Mouse (Mus musculus): ENCODE data around the gene Myo6. TPM values are rescaled to one million over a fixed set of nuclear protein-coding genes. Genes with fewer than 3 reads are reported as not detected.

Gene Myo6
- polyA plus RNA-seq, 1 experiment from 2014 or later: 50.9 TPM

DNA sequence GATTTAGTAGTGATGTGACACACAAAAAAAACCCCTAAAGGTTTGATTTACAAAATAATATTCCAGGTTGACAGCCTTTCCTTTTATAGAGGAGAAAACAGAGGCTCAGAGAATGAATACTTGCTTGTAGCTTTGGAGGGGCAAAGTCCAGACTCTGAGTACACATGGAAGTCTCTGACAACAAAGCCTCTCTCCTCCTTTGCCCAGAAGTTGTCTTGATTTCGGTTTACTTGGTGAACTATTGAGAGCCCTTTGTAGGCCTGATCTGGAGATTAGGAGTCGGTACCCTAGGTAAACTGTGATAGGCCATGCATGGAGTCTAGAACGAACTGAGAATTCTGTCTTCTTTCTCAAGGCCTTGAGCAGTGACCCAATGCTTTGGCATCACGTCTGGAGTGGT, 2.3 kb downstream of the Myo6 start:
- H3K4me2 ChIP-seq (replicated peaks; ENCODE audit: low read depth): peak overlapping the region; percentile 71
- no peaks in the 10 kb centered on the region for H3K27me3 ChIP-seq (replicated peaks; ENCODE audit: control insufficient read depth, insufficient read depth, low read length)
- H3K4me1 ChIP-seq (replicated peaks; ENCODE audit: control insufficient read depth, insufficient read depth, low read length): no peaks in the 10 kb centered on the region; the same call in 1 of the 2 replicates
- H3K27ac ChIP-seq (ENCODE audit: low read depth, low read length): peak overlapping the region; percentile 24; the same call in 1 of the 2 replicates
- H3K4me3 ChIP-seq (ENCODE audit: low read depth, low read length): peak overlapping the region; percentile 93; the same call in 1 of the 2 replicates
- no peaks in the 10 kb centered on the region for H3K9me3 ChIP-seq (ENCODE audit: control insufficient read depth)
- no peak overlapping the region for H3K9ac ChIP-seq (ENCODE audit: low read depth, low read length)
- WGBS: 31% methylated on average over 4 of the region's 4 CpGs
- H3K36me3 ChIP-seq (ENCODE audit: control insufficient read depth, insufficient read depth): no peaks in the 10 kb centered on the region
- ATAC-seq: no peak
- no peak for TF ChIP-seq CTCF (IDR thresholded peaks at IDR 0.05; ENCODE audit: low read depth)

DNA sequence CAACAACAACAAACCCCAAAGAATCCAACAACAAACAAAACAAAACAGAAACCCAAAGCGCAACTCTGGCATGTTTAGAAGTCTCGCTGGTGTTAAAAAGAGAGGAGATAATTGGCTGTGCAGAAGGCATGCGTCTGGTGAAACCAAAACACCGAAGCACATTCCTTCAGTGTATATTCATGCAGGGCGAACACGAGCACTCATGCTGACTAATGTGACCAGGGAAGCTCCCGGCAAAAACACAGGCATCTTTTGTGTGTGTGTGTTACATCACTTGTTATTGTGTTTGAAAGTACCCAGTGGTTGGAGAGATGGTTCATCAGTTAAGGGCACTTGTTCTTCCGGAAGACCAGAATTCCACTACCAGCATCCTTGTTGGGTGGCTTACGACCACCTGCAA, 4.7 kb downstream of the Myo6 start:
- H3K4me2 ChIP-seq (replicated peaks; ENCODE audit: low read depth): no peak overlapping the region
- H3K4me1 ChIP-seq (replicated peaks; ENCODE audit: control insufficient read depth, insufficient read depth, low read length): no peaks in the 10 kb centered on the region; the same call in 1 of the 2 replicates
- H3K27me3 ChIP-seq (replicated peaks; ENCODE audit: control insufficient read depth, insufficient read depth, low read length): no peaks in the 10 kb centered on the region
- no peak for TF ChIP-seq CTCF (IDR thresholded peaks at IDR 0.05; ENCODE audit: low read depth)
- no peak overlapping the region for H3K4me3 ChIP-seq (ENCODE audit: low read depth, low read length)
- 77% methylated on average over 9 of the region's 9 CpGs for WGBS
- ATAC-seq: no peak
- no peak overlapping the region for H3K9ac ChIP-seq (ENCODE audit: low read depth, low read length)
- no peak overlapping the region for H3K27ac ChIP-seq (ENCODE audit: low read depth, low read length)
- H3K36me3 ChIP-seq (ENCODE audit: control insufficient read depth, insufficient read depth): 0 out of 2 replicates have a peak, but pooled peaks cover 3% of the 10 kb centered on the region
- H3K9me3 ChIP-seq (ENCODE audit: control insufficient read depth): no peaks in the 10 kb centered on the region

DNA sequence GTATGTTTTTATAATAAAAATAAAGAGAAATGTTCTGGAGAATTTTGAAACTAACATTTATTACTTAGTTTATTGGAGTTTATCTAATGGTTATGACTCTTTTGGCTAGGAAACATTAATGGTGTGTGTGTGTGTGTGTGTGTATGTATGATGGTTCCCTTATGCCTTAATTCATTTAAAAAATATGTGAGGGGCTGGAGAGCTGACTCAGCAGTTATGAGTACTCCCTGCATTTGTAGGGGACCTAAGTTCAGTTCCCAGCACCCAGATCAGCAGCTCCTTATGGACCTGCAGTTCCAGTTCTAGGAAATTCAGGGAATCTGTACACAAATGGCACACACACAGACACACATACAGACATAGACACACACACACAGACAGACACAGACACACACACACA, 6.4 kb downstream of the Myo6 start:
- no peak for TF ChIP-seq CTCF (IDR thresholded peaks at IDR 0.05; ENCODE audit: low read depth)
- no peak for ATAC-seq
- H3K27me3 ChIP-seq (replicated peaks; ENCODE audit: control insufficient read depth, insufficient read depth, low read length): no peaks in the 10 kb centered on the region
- H3K4me2 ChIP-seq (replicated peaks; ENCODE audit: low read depth): no peak overlapping the region
- H3K9ac ChIP-seq (ENCODE audit: low read depth, low read length): no peak overlapping the region
- H3K36me3 ChIP-seq (ENCODE audit: control insufficient read depth, insufficient read depth): 0 out of 2 replicates have a peak, but pooled peaks cover 3% of the 10 kb centered on the region
- H3K9me3 ChIP-seq (ENCODE audit: control insufficient read depth): no peaks in the 10 kb centered on the region
- H3K4me3 ChIP-seq (ENCODE audit: low read depth, low read length): no peak overlapping the region
- H3K27ac ChIP-seq (ENCODE audit: low read depth, low read length): no peak overlapping the region
- peaks cover 5% of the 10 kb centered on the region; the same call in 1 of the 2 replicates for H3K4me1 ChIP-seq (replicated peaks; ENCODE audit: control insufficient read depth, insufficient read depth, low read length)

DNA sequence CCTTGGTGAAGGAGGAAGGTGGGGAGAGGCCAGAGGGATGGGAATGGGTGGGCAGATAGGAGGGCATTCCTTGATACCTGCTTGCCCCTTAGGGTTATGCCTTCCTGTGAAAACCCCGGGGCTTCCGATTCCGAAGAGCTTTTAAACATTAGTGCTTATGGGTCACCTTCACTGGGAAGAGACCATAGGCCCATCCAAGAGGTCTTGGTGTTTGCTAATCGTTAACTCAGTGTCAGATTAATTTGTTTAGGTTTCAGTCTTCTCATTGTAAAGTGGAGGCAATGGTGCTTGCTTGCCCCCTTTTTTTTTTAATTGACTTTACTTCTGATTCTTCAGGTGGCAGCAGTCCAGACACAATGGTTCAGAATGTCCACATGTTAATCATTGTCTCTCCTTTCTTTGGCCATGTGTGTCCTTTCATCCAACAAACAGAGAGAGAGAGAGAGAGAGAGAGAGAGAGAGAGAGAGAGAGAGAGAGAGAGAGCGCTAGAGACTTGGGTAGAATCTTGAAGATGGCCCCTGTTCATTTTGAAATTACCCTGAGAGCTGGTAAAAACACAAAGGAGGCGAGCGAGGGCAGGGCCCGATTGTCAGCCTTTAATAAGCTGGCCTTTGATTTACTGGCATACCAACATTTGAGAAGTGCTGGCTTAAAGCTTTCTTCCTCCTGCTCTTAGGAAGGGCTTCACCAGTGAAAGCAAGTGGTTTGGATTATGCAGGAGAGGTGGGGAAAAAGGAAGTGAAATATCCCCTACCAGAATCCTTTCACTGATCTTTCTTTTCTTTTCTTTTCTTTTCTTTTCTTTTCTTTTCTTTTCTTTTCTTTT, 7.8 kb downstream of the Myo6 start:
- no peak for TF ChIP-seq CTCF (IDR thresholded peaks at IDR 0.05; ENCODE audit: low read depth)
- H3K27ac ChIP-seq (ENCODE audit: low read depth, low read length): no peak overlapping the region
- peaks cover 7% of the 10 kb centered on the region; the same call in 1 of the 2 replicates for H3K4me1 ChIP-seq (replicated peaks; ENCODE audit: control insufficient read depth, insufficient read depth, low read length)
- no peak for ATAC-seq
- H3K9ac ChIP-seq (ENCODE audit: low read depth, low read length): no peak overlapping the region
- H3K9me3 ChIP-seq (ENCODE audit: control insufficient read depth): no peaks in the 10 kb centered on the region
- 49% methylated on average over 8 of the region's 8 CpGs for WGBS
- H3K36me3 ChIP-seq (ENCODE audit: control insufficient read depth, insufficient read depth): 0 out of 2 replicates have a peak, but pooled peaks cover 3% of the 10 kb centered on the region
- H3K4me3 ChIP-seq (ENCODE audit: low read depth, low read length): no peak overlapping the region
- H3K27me3 ChIP-seq (replicated peaks; ENCODE audit: control insufficient read depth, insufficient read depth, low read length): no peaks in the 10 kb centered on the region
- H3K4me2 ChIP-seq (replicated peaks; ENCODE audit: low read depth): 0 out of 2 replicates have a peak overlapping the region, but pooled peaks have one; percentile 6

DNA sequence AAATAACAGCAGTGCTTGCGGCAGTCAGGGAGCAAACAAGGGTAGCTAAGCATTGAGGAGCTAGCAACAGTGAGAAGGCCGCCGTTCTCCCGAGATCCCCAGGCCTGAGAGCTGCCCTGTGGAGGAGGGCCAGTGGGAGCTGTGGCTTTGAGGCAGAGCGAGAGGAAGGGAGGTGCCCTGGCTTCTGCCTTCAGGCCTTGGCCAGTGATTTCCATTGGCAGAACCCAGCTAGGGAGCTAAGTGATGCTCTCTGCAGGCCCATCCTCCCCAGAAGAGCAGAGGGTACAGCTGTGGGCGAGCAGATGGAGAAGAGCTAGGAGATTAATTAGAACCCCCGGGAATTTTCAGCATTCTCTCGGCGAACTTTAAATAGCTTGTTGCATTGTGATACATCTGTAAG, 8.8 kb downstream of the Myo6 start:
- no peak for TF ChIP-seq CTCF (IDR thresholded peaks at IDR 0.05; ENCODE audit: low read depth)
- 67% methylated on average over 9 of the region's 9 CpGs for WGBS
- H3K4me2 ChIP-seq (replicated peaks; ENCODE audit: low read depth): no peak overlapping the region
- ATAC-seq: no peak
- no peak overlapping the region for H3K4me3 ChIP-seq (ENCODE audit: low read depth, low read length)
- H3K9ac ChIP-seq (ENCODE audit: low read depth, low read length): no peak overlapping the region
- H3K27me3 ChIP-seq (replicated peaks; ENCODE audit: control insufficient read depth, insufficient read depth, low read length): no peaks in the 10 kb centered on the region
- 0 out of 2 replicates have a peak, but pooled peaks cover 3% of the 10 kb centered on the region for H3K36me3 ChIP-seq (ENCODE audit: control insufficient read depth, insufficient read depth)
- peaks cover 7% of the 10 kb centered on the region; the same call in 1 of the 2 replicates for H3K4me1 ChIP-seq (replicated peaks; ENCODE audit: control insufficient read depth, insufficient read depth, low read length)
- H3K27ac ChIP-seq (ENCODE audit: low read depth, low read length): no peak overlapping the region
- H3K9me3 ChIP-seq (ENCODE audit: control insufficient read depth): no peaks in the 10 kb centered on the region

DNA sequence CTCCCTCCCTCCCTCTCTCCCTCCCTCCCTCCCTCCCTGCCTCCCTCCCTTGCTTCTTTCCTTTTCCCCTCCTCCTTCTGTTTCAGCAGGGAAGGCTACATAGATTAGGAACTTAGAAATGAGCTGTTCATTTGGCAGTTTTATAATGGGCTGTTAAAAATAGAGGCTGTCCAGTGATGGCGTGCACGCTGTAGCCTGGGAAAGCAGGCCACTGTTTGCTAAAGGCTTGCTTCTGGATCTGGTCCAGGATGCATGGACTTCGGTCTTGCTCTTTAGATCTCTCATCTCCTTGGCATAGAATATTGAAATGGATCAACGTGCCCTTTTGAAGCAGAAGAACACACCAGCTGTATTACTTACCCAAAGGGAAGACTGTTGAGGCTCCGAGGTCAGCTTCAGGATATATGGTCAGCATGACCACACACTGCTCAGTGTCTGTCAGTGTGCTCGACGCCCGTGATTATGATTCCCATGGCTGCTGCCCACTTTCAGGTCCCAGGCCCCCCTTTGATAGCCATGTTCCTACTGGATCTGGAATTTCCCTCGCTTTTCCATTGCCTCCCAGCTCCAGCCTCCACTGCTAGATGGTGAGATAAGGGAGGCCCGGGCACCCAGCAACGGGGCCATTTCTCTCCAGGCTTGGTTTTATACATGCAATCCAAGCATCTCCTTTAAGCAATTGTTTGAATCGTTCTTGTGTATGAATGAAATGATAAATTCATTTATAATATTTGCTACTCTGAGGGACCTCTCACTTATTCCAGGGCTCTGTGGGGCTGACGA, 12.1 kb downstream of the Myo6 start:
- peak overlapping the region; percentile 28 for H3K4me2 ChIP-seq (replicated peaks; ENCODE audit: low read depth)
- 0 out of 2 replicates have a peak, but pooled peaks cover 3% of the 10 kb centered on the region for H3K36me3 ChIP-seq (ENCODE audit: control insufficient read depth, insufficient read depth)
- no peak overlapping the region for H3K4me3 ChIP-seq (ENCODE audit: low read depth, low read length)
- H3K27ac ChIP-seq (ENCODE audit: low read depth, low read length): no peak overlapping the region
- ATAC-seq: peak; percentile 79
- 25% methylated on average over 13 of the region's 13 CpGs for WGBS
- H3K9me3 ChIP-seq (ENCODE audit: control insufficient read depth): no peaks in the 10 kb centered on the region
- H3K27me3 ChIP-seq (replicated peaks; ENCODE audit: control insufficient read depth, insufficient read depth, low read length): no peaks in the 10 kb centered on the region
- H3K4me1 ChIP-seq (replicated peaks; ENCODE audit: control insufficient read depth, insufficient read depth, low read length): peaks cover 7% of the 10 kb centered on the region; the same call in 1 of the 2 replicates
- TF ChIP-seq CTCF (IDR thresholded peaks at IDR 0.05; ENCODE audit: low read depth): no peak
- no peak overlapping the region for H3K9ac ChIP-seq (ENCODE audit: low read depth, low read length)

All from intestine, postnatal 0 days (tissue).